Mouse (Mus musculus): ENCODE measurements at regions not wholly inside any gene's neighbourhood (a gene's known extent, or its start where the extent isn't known, plus 50 kb on each side); places are given as distances from the start of the nearest gene placed in this dataset.

DNA sequence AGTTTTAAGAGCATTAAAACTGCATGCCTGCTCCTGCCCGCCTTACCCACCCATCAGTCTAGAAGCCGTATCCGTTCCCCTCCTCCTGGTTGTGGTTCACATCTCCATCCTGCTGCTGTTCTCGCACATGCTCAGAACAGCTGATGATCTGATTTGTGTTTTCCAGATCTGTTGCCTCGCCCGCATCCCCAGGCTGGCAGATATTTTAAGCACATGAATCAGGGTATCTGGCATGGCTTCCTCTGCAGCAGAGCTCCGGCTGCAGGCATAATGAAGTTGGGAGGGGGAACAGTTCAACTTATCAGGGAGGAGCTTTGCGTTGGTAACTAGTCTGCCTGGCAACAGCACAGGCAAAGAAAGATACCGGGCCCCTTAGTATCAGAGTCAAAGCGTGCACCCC, 64.9 kb upstream of the Sipa1l1 start:
- Histone ChIP-seq H3K9ac (replicated peaks; ENCODE audit: low read depth, low read length) (no peak overlapping the region), H3K9me3 (ENCODE audit: control insufficient read depth, low read length) (no peaks in the 10 kb centered on the region), H3K4me2 (ENCODE audit: low read depth, low read length) (no peak overlapping the region), H3K36me3 (ENCODE audit: control insufficient read depth, insufficient read depth, low read length) (no peaks in the 10 kb centered on the region), H3K27ac (ENCODE audit: low read depth, low read length) (no peak overlapping the region), H3K27me3 (ENCODE audit: control insufficient read depth, insufficient read depth, low read length) (no peaks in the 10 kb centered on the region), H3K4me3 (ENCODE audit: low read depth, low read length) (no peak overlapping the region), H3K4me1 (ENCODE audit: control insufficient read depth, insufficient read depth, low read length) (no peaks in the 10 kb centered on the region)
- WGBS = 78% methylated on average over 10 of the region's 10 CpGs
- ATAC-seq (ENCODE audit: low read depth) = no peak

DNA sequence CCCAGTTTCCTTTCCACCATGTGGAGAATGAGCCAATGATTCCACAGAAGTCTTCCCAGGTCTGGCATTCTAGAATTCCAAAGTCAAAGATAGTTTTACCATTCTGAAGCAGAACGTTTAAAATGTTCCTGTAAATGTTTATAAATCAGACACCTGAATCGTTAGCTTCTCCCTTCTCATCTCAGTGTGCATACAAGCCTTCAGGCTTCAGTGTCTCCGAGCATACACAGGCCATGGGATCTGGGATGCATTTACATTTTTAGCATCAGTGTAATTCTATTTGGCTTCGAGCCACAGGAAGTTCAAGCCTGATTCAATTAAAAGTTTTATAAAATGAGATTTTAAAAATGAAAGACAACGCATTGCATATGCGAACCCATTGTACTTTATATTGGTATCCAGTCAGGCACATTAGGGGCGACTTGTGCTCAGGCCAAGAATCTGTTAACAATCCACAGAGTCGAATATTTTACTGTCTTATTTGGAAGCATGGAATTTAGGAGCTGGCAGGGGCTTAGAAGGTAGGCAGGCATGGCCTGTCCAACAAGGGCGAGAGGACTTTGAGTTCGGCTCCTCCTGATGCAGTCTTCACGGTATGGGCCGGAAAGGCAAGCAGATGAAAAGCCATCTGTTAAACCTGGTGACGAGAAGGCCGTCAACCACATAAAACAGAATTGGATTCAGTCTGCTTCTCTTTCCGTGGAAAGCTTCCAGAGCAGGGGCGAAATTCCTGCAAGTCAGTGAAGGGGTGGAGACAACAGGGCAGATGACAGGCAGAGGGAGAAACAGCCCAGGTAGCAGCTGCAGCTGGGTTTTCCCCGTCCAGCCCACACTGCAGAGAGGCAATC, 63.7 kb upstream of the Sipa1l1 start:
- H3K27me3 ChIP-seq (ENCODE audit: control insufficient read depth, insufficient read depth, low read length) = no peaks in the 10 kb centered on the region
- no peak overlapping the region for H3K9ac ChIP-seq (replicated peaks; ENCODE audit: low read depth, low read length)
- 71% methylated on average over 17 of the region's 17 CpGs for WGBS
- no peak overlapping the region for H3K27ac ChIP-seq (ENCODE audit: low read depth, low read length)
- no peaks in the 10 kb centered on the region for H3K9me3 ChIP-seq (ENCODE audit: control insufficient read depth, low read length)
- no peak for ATAC-seq (ENCODE audit: low read depth)
- no peak overlapping the region for H3K4me3 ChIP-seq (ENCODE audit: low read depth, low read length)
- H3K36me3 ChIP-seq (ENCODE audit: control insufficient read depth, insufficient read depth, low read length) = no peaks in the 10 kb centered on the region
- H3K4me2 ChIP-seq (ENCODE audit: low read depth, low read length) = no peak overlapping the region
- H3K4me1 ChIP-seq (ENCODE audit: control insufficient read depth, insufficient read depth, low read length) = no peaks in the 10 kb centered on the region

DNA sequence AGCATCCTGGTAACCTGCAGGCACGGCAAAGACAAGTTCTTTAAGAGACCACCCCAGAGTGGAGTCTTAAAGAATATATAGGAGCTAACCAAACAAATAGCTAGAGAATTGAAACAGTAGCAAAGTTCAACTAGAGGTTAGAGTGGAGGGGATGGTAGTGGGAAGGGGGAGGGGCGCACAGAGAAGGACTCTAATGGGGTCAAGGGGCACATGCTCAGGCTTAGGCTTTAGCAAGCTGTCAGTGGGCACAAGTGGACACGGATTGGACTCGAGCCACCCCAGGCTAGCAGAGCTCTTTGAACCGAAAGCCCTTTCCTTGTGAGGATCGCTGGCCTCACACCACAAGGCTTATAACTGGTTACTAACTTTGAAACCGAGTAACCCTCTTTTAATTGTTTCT, 53.4 kb upstream of the Sipa1l1 start:
- Histone ChIP-seq H3K9ac (replicated peaks; ENCODE audit: low read depth, low read length) (no peak overlapping the region), H3K36me3 (ENCODE audit: control insufficient read depth, insufficient read depth, low read length) (no peaks in the 10 kb centered on the region), H3K27ac (ENCODE audit: low read depth, low read length) (no peak overlapping the region), H3K9me3 (ENCODE audit: control insufficient read depth, low read length) (no peaks in the 10 kb centered on the region), H3K4me2 (ENCODE audit: low read depth, low read length) (no peak overlapping the region), H3K4me1 (ENCODE audit: control insufficient read depth, insufficient read depth, low read length) (no peaks in the 10 kb centered on the region), H3K27me3 (ENCODE audit: control insufficient read depth, insufficient read depth, low read length) (no peaks in the 10 kb centered on the region), H3K4me3 (ENCODE audit: low read depth, low read length) (no peak overlapping the region)
- ATAC-seq (ENCODE audit: low read depth) = no peak
- 71% methylated on average over 7 of the region's 7 CpGs for WGBS

Data from neural tube, embryonic 14.5 days (tissue).